Mouse (Mus musculus) thymus, adult 2 months (tissue): Measurements from ENCODE around the gene Myh9.

Experiments used
- CTCF ChIP-seq: fragments of 200-500 bp; IDR thresholded peaks from 2 replicates; pipeline ENCODE4 v1.5.1; 2012; ENCODE audit warnings: mild to moderate bottlenecking, control low read depth, low read length, moderate library complexity, borderline replicate concordance; ENCODE audit not compliant: control insufficient read depth, poor library complexity, insufficient read depth; ENCODE audit errors: extremely low read depth
- POLR2A ChIP-seq: fragments of 200-500 bp; IDR thresholded peaks from 2 replicates; pipeline ENCODE4 v1.6.1; 2012; ENCODE audit warnings: mild to moderate bottlenecking, low read length, control low read depth, moderate library complexity; ENCODE audit not compliant: control insufficient read depth, poor library complexity, insufficient read depth; ENCODE audit errors: extremely low read depth

DNA sequence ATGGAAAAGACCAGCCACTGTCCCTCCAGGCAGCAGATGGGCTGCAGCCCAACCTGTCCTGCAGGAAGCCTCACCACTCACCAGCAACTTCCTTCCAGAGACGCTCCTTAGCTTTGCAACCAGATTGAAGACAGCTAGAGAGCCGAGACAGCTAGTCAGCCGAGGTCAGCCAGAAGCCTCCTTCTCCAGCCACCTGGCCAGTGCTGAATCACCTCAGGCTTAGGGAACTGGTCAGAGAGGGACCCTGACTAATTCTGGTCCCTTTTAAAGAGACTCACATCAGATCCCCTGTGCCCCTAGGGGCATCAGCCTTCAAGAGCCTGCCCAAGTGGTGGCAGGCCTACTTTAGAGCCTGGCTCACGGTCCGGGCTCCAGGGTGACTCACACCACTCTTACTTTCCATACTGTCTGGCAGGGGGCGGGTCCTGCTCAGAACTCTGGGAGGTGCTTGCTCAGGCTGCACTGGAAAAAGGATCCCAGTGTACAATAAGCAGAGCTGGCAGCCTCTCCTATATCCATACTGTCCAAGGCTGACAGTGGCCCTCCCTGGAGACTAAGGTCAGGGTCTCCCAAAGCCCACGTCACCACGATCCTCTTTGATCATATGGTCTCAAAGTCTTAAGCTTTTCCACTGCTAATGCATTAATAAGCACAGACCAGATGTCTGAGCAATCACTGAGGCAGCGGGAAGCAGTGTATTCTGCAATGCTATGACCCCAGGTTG lies 5.9 kb downstream of the Myh9 start:
- 0 out of 2 replicates have a peak, but pooled peaks have one; percentile 27 for TF ChIP-seq CTCF
- no peak for TF ChIP-seq POLR2A
